Mouse (Mus musculus) c-Kit-positive CD71-positive TER-119-negative erythroid progenitor cells, embryonic 14.5 days (primary cell): ENCODE results near the gene Dyrk1b.
"Not testable (repeated sequence)": the region's sequence is repeated elsewhere in the genome, so short reads cannot be mapped to it uniquely, and the experiment has no call there.

Source experiments
- DNase-seq: peaks from one replicate; pipeline ENCODE4 v3.0.0-alpha.2; 2013; ENCODE audit warnings: low read depth

Gene Dyrk1b

GRCm38 (mm10) chr7:28195414-28196098, 16.3 kb downstream of the Dyrk1b start:
- no peak for DNase-seq

- DNase-seq: no peak
These were observed 17.3 kb downstream of the Dyrk1b start for GRCm38 (mm10) chr7:28196528-28196927.

DNA sequence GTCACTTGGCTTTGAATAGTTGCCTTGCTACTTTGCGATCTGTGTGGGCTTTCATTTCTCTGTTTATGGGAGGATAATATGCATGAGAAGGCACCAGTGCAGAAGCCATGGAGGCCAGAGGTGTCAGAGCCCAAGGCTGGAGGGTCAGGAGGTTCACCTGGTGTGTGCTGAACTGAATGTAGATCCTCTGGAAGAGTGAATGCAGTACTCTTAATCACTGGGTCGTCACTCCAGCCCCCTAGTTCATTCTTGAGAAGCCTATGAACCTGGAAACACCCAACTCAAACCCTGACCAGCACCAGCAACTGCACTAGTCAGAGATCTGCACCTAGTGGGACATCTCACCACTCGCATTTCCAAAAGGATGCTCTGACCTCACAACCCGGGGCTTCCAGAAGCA, 19.8 kb downstream of the Dyrk1b start:
- no peak for DNase-seq

GRCm38 (mm10) chr7:28203207-28204108, 24.2 kb downstream of the Dyrk1b start:
- no peak for DNase-seq

DNA sequence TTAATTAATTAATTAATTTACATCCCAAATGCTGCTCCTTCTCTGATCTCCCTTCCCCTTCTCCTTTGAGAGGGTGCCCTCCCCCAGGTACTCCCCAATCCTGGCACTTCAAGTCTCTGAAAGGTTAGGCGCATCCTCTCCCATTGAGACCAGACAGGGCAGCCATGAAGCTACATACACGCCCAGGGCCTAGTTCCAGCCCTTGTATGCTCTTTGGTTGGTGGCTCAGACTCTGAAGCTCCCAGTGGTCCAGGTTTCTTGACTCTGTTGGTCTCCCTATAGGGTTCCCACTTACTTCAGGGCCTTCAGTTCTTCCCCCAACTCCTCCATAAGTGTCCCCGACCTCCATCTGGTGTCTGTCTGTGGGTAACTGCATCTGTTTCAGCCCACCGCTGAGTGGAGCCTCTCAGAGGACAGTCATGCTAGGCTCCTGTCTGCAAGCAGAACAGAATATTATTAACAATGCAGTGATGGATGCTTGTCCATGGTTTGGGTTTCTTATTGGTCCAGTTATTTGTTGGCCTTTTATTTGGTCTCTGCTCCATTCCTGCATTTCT, 26.9 kb downstream of the Dyrk1b start:
- no peak for DNase-seq

GRCm38 (mm10) chr7:28208396-28208987, 29.2 kb downstream of the Dyrk1b start:
- no peak for DNase-seq

DNA sequence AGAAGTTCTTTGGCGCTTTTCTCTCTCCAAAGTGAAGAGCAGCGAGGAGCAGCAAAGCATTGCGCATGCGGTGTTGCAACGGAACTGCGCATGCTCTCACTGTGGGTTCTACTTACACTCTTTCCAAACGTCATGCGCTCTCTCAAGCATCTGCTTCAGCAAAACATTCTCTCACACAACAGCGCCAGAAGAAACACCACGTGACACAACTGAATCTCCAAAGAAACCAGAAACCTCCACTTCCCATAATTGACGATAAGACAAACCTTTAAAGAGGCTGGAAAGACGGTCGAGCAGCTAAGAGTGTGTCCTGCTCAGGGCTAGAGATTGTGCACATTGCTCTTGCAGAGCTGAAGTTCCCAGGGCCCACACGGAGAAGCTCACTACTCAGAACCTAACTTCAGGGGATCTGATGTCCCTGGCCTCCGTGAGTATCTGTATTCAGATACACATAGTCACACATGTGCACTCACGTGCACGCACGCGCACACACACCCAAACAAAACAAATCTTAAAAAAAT, 29.8 kb downstream of the Dyrk1b start:
- DNase-seq: peak; percentile 20

GRCm38 (mm10) chr7:28210731-28211130, 31.5 kb downstream of the Dyrk1b start:
- no peak for DNase-seq

DNA sequence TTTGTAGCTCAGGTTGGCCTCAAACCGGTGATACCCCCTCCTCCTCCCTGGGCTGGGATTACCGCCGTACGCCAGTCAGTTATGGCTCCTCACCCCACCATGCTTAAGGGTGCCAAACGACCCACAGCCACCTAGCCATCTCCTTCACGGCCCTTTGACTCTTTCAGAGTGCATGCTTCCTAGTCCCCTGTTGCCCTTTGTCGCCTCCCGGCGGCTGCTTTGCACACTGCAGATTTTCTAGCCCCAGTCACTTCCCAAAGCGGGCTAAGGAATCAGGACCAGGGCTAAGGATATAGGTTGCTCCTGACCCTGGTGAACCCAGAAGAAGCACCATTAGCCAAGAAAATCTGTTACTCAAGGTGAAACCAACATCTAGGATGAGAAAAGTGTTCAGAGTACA, 34.9 kb downstream of the Dyrk1b start:
- peak; percentile 27 for DNase-seq

GRCm38 (mm10) chr7:28215950-28216349, 36.7 kb downstream of the Dyrk1b start:
- not testable (repeated sequence) for DNase-seq

- not testable (repeated sequence) for DNase-seq
These were observed 38.5 kb downstream of the Dyrk1b start for GRCm38 (mm10) chr7:28217811-28218210.

DNA sequence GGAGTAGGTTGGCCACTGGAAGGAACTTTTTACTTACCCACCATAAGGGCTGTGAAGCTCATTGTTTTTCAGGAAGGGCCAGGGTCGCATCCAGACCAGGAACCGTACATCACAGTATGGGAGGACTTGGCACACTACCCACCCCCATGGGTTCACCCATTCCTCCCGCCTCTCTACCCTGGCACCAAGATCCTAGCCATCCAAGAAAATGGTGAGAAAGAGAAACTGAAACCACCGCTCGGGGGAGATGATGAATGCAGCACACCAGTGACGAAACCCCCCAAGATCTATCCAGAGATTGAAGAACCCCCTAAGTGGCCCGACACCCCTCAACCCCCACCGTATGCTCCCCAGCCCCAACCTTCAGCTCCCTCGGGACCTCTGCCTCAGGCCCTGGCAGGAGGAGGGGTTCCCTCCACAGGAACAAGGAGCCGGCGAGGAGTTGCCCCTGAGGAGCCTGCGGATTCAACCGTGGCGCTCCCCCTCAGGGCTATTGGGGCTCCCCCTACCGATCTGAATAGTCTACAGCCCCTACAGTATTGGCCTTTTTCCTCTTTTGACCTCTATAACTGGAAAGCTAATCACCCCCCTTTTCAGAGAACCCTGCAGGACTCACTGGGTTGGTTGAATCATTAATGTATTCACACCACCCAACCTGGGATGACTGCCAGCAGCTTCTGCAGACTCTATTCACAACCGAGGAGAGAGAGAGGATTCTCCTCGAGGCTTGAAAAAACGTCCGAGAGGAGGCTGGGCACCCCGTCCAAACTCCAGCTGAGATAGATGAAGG, 39.9 kb downstream of the Dyrk1b start:
- DNase-seq: not testable (repeated sequence)

DNA sequence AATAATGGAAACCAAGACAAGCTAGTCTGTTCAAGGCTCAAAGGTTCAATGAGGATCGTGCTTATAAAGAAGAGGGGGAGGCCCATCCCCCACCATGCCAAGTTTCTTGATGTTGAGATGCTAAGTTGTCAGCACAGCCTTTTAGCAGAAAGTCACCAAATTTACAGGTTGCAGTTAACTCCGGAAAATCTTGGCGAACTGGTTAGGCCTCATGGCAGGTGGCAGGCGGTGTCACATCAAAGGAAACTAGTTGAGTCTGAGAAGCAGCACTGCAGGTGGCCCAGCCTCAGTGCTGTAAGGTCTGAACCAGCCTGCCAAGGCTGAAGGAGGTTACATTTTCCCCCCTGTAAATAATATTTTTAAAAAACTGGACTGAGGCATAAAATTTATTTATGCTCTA, 47.6 kb downstream of the Dyrk1b start:
- not testable (repeated sequence) for DNase-seq

GRCm38 (mm10) chr7:28227421-28227820, 48.2 kb downstream of the Dyrk1b start:
- not testable (repeated sequence) for DNase-seq
